Mouse (Mus musculus) heart, postnatal 0 days (tissue): ENCODE data around the gene Ska3. TPM values are rescaled to one million over a fixed set of nuclear protein-coding genes. Genes with fewer than 3 reads are reported as not detected.

ENCODE experiments used
- ATAC-seq: fragments of 200-750 bp; cut with Nextera tagmentation; 2 replicates; pipeline ENCODE4 v1.8.0; 2017; ENCODE audit warnings: low read depth, moderate number of reproducible peaks, moderate library complexity; ENCODE audit not compliant: insufficient read depth
- DNase-seq: peaks from one replicate; pipeline ENCODE4 v3.0.0-alpha.2; 2016; ENCODE audit warnings: low spot score
- H3K27ac ChIP-seq: fragments of 300-500 bp; sonication (generic); 2 replicates; pipeline ENCODE4 v1.5.1; 2014; ENCODE audit warnings: low read depth, mild to moderate bottlenecking
- H3K27me3 ChIP-seq: fragments of 300-500 bp; sonication (generic); 2 replicates; pipeline ENCODE4 v1.6.1; 2014; ENCODE audit warnings: low read length, mixed read lengths; ENCODE audit not compliant: control insufficient read depth, insufficient read depth
- H3K36me3 ChIP-seq: fragments of 300-500 bp; sonication (generic); replicated peaks from 2 replicates; pipeline ENCODE4 v1.6.1; 2014; ENCODE audit warnings: low read length, mixed read lengths; ENCODE audit not compliant: control insufficient read depth, insufficient read depth
- H3K4me1 ChIP-seq: fragments of 300-500 bp; sonication (generic); 2 replicates; pipeline ENCODE4 v1.6.1; 2014; ENCODE audit warnings: antibody characterized with exemption; ENCODE audit not compliant: control insufficient read depth, insufficient read depth
- H3K4me2 ChIP-seq: fragments of 300-500 bp; sonication (generic); 2 replicates; pipeline ENCODE4 v1.6.1; 2014; ENCODE audit warnings: low read depth, mild to moderate bottlenecking, low read length, moderate library complexity
- H3K4me3 ChIP-seq: fragments of 300-500 bp; sonication (generic); 2 replicates; pipeline ENCODE4 v1.5.1; 2014; ENCODE audit warnings: low read depth, low read length
- H3K9ac ChIP-seq: fragments of 300-500 bp; sonication (generic); replicated peaks from 2 replicates; pipeline ENCODE4 v1.6.1; 2014; ENCODE audit warnings: low read depth, low read length, mixed read lengths
- H3K9me3 ChIP-seq: fragments of 300-500 bp; sonication (generic); replicated peaks from 2 replicates; pipeline ENCODE4 v1.6.1; 2016; ENCODE audit warnings: low read length; ENCODE audit not compliant: control insufficient read depth
- CTCF ChIP-seq: IDR thresholded peaks from 2 replicates; pipeline ENCODE4 v1.5.1; 2016; ENCODE audit warnings: antibody characterized with exemption, control low read depth, low read depth
- EP300 ChIP-seq: IDR thresholded peaks from 2 replicates; pipeline ENCODE4 v1.6.1; 2016; ENCODE audit warnings: antibody characterized with exemption, low read depth
- WGBS: fragments of 180-500 bp; shearing (Covaris S2); extraction: QIAGEN DNeasy Blood & Tissue Kit; methylation state at CpG from one replicate; pipeline ENCODE4 v1.1.7; 2014; 5-methylcytosine and 5-hydroxymethylcytosine counted together
- microRNA-seq: library from miRNA; unstranded; fragments of <30 nt; microRNA quantifications from one replicate; pipeline ENCODE4, GENCODE M21; 2016
- polyA plus RNA-seq: library from polyadenylated mRNA; unstranded; fragments of >200 nt; fragmentation: Nextera tagmentation; extraction: Ambion mirVana; gene quantifications from 2 replicates; pipeline ENCODE4 v1.2.1, GENCODE M21; 2015
- total RNA-seq: library from RNA; depleted of rRNA; stranded (reverse); fragments of >200 nt; gene quantifications from 2 replicates; pipeline ENCODE4 v1.2.3, GENCODE M21; 2014; ENCODE audit warnings: low replicate concordance; rRNA removed

The Ska3 gene
- total and polyA plus RNA-seq, 2 experiments from 2014 or later: 4.7 to 6.9 TPM

DNA sequence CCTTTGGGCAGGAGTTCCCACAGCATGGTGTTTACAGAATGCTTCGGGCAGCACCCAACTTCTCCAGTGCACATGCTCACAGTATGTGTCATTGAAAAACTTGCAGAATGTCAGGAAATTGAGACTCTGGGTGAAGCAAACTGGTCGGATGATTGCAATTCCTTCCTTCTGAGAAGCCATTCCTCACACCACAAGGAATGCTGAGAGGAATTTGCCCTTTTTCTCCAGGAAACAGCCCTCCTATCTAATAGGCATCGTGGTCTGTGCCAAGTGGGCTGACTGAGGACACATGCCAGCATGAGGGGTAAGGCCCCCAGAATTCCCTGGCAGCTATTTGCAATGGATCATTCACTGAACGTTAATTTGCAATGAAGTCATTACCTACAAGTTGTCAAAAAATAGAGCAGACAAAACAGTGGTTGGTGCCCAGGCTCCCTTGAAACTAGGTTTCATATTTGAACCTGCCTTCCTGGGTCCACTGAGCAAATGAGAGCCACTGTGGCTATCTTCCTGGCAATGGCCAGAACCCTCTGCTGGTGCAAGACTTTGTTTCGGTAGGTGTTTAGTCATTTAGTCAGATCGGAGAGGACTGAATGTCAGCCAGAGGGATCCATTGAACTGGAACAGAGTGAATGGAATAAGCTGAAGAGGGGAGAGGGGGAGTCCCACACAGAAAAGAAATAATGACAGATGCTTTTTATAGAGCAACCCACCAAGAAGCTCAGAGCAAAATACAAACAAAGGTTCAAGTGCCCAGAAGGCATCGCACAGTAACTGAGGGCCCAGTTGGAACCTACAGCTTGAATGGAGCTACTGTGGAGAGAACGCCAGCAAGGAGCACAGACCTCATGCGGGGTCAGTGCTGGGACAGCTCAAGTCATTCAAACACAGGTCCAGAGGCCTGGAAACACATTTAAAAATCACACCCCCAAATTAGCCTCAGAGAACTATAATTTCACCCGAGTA lies 65.3 kb downstream of the Ska3 start:
- TF ChIP-seq CTCF: no peak
- H3K4me2 ChIP-seq: no peak overlapping the region
- no peaks in the 10 kb centered on the region for H3K9me3 ChIP-seq
- H3K27me3 ChIP-seq: no peaks in the 10 kb centered on the region
- DNase-seq (no peak), ATAC-seq (no peak)
- 0 out of 2 replicates have a peak, but pooled peaks cover 4% of the 10 kb centered on the region for H3K4me1 ChIP-seq
- 60% methylated on average over 10 of the region's 10 CpGs for WGBS
- no peak overlapping the region for H3K4me3 ChIP-seq
- H3K9ac ChIP-seq: no peak overlapping the region
- H3K27ac ChIP-seq: peak overlapping the region; percentile 34; the same call in 1 of the 2 replicates
- no peaks in the 10 kb centered on the region for H3K36me3 ChIP-seq

DNA sequence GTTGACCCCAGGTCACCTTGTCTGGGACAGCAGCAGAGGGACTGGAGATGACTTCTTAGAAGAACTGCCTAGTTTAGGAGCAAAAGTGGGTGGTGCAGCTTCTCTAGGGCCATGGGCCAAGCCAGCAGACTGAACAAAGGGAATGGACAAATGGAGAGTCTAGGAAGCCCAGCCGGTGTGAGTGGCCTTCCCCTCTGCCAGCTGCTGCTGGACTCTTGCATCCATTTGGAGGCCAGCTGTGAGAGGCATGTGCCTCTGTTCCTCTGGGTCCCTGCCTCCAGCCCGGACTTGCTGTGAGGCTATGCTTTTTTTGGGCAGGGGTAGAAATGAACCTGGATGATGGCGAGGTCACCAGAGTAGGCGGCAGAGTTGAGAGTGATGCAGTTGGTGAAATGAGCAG lies 67.7 kb downstream of the Ska3 start, which contains the start of gene Lats2:
TSS of gene Lats2 (minus strand) at position 152 of the 400 bp plus-strand sequence.
- no peaks in the 10 kb centered on the region for H3K36me3 ChIP-seq
- no peak for TF ChIP-seq EP300
- no peak for TF ChIP-seq CTCF

More for the DNA sequence above, 67.7 kb downstream of the Ska3 start, which contains the start of gene Lats2:
- DNase-seq (no peak), ATAC-seq (no peak)
- H3K27ac ChIP-seq: no peak within 1 kb of the TSS
- 71% methylated on average over 4 of the region's 4 CpGs for WGBS
- H3K27me3 ChIP-seq: no peaks in the 10 kb centered on the region
- H3K4me2 ChIP-seq: no peak within 1 kb of the TSS
- no peak within 1 kb of the TSS for H3K9ac ChIP-seq
- H3K4me3 ChIP-seq: no peak within 1 kb of the TSS
- H3K4me1 ChIP-seq: peaks cover 10% of the 10 kb centered on the region; the same call in 1 of the 2 replicates
- H3K9me3 ChIP-seq: no peaks in the 10 kb centered on the region

Small RNA genes lying within 50 kb of the gene (microRNA-seq; reads per million reads assigned to microRNA genes)
- gene Mir3077: 0.54 reads per million

Other genes with a start within 250 kb of the Ska3 start
- 10.9 and 26.0 TPM in 2 replicates for gene Xpo4, start 160.8 kb downstream of the Ska3 start, total RNA-seq
- gene Xpo4, start 160.8 kb downstream of the Ska3 start, polyA plus RNA-seq: 5.1 and 6.5 TPM in 2 replicates
- not detected in 2 replicates for gene Gm49361, start 80.1 kb downstream of the Ska3 start, total RNA-seq
- not detected in 2 replicates for gene Gm49361, start 80.1 kb downstream of the Ska3 start, polyA plus RNA-seq
- gene Lats2, start 67.8 kb downstream of the Ska3 start, total RNA-seq: 43.7 and 68.4 TPM in 2 replicates
- 16.0 and 17.2 TPM in 2 replicates for gene Lats2, start 67.8 kb downstream of the Ska3 start, polyA plus RNA-seq
- 8.4 and 27.7 TPM in 2 replicates for gene Sap18, start 28.0 kb downstream of the Ska3 start, total RNA-seq
- gene Sap18, start 28.0 kb downstream of the Ska3 start, polyA plus RNA-seq: 9.8 and 10.9 TPM in 2 replicates
- gene Mrpl57, start within 50 bp of the Ska3 start, total RNA-seq: 21.5 and 55.3 TPM in 2 replicates
- 164 and 166 TPM in 2 replicates for gene Mrpl57, start within 50 bp of the Ska3 start, polyA plus RNA-seq
- 13.2 and 18.8 TPM in 2 replicates for gene Zdhhc20, start 64.1 kb upstream of the Ska3 start, total RNA-seq
- 25.9 and 28.6 TPM in 2 replicates for gene Zdhhc20, start 64.1 kb upstream of the Ska3 start, polyA plus RNA-seq
- gene Micu2, start 173.1 kb upstream of the Ska3 start, total RNA-seq: 48.0 and 56.9 TPM in 2 replicates
- gene Micu2, start 173.1 kb upstream of the Ska3 start, polyA plus RNA-seq: 68.7 and 70.7 TPM in 2 replicates
- gene Fgf9, start 244.4 kb upstream of the Ska3 start, total RNA-seq: 3.7 and 7.6 TPM in 2 replicates
- gene Fgf9, start 244.4 kb upstream of the Ska3 start, polyA plus RNA-seq: 10.0 and 10.6 TPM in 2 replicates